Mouse (Mus musculus): ENCODE data around the gene Krtap10-4. TPM values are rescaled to one million over a fixed set of nuclear protein-coding genes. Genes with fewer than 3 reads are reported as not detected.

Gene Krtap10-4
- not detected in 2 replicates for total RNA-seq (2014; rRNA removed)
- polyA plus RNA-seq (2015; fragmentation: Nextera tagmentation; extraction: Ambion mirVana) = not detected in 2 replicates

- no peak within 1 kb of the TSS for H3K4me2 ChIP-seq (ENCODE audit: low read depth, low read length)
- no peak within 1 kb of the TSS for H3K4me3 ChIP-seq (ENCODE audit: low read length)
- no peak for DNase-seq (ENCODE audit: low spot score)
- H3K9ac ChIP-seq (replicated peaks; ENCODE audit: low read length) = no peak within 1 kb of the TSS
- 56% methylated on average over 6 of the region's 6 CpGs for WGBS
- ATAC-seq = no peak
- no peaks in the 10 kb centered on the region for H3K27me3 ChIP-seq (ENCODE audit: insufficient read depth, low read length)
- no peaks in the 10 kb centered on the region for H3K9me3 ChIP-seq (ENCODE audit: low read length)
- no peak within 1 kb of the TSS for H3K27ac ChIP-seq
- no peaks in the 10 kb centered on the region for H3K4me1 ChIP-seq (ENCODE audit: insufficient read depth, low read length)
- no peaks in the 10 kb centered on the region for H3K36me3 ChIP-seq (ENCODE audit: insufficient read depth, low read length)
- no peak for TF ChIP-seq CTCF (IDR thresholded peaks at IDR 0.05; ENCODE audit: low read depth)
Measured at GRCm38 (mm10) chr10:77826951-77827350, at the start of gene Krtap10-4. Krtap10-4 (minus strand) TSS chr10:77827095.

DNA sequence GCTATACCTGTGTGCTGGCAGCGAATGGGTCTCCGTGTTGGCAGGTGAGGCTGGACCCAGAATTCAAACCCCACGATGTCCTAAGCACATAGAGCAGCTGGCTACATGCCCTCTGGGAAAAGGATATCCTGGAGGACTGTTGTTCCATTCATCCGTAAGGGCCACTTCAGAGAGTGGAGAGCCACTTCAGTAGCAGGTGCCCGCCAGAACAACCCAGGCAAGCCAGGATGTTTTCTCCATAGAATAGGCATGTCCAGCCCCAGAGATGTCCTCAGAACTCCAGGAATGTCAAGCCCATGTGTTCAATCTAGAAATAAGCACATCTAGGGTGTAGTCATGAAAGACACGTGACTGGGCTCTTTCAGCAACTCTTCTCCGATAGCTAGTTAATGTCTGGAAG is 42.8 kb upstream of the Krtap10-4 start:
- H3K4me3 ChIP-seq (ENCODE audit: low read length) = no peak overlapping the region
- no peak overlapping the region for H3K27ac ChIP-seq
- H3K27me3 ChIP-seq (ENCODE audit: insufficient read depth, low read length) = no peaks in the 10 kb centered on the region
- ATAC-seq = no peak
- 85% methylated on average over 7 of the region's 7 CpGs for WGBS
- TF ChIP-seq CTCF (IDR thresholded peaks at IDR 0.05; ENCODE audit: low read depth) = no peak
- no peak overlapping the region for H3K4me2 ChIP-seq (ENCODE audit: low read depth, low read length)
- no peaks in the 10 kb centered on the region for H3K4me1 ChIP-seq (ENCODE audit: insufficient read depth, low read length)
- no peak for DNase-seq (ENCODE audit: low spot score)
- no peaks in the 10 kb centered on the region for H3K36me3 ChIP-seq (ENCODE audit: insufficient read depth, low read length)
- H3K9me3 ChIP-seq (ENCODE audit: low read length) = no peaks in the 10 kb centered on the region
- H3K9ac ChIP-seq (replicated peaks; ENCODE audit: low read length) = no peak overlapping the region

DNA sequence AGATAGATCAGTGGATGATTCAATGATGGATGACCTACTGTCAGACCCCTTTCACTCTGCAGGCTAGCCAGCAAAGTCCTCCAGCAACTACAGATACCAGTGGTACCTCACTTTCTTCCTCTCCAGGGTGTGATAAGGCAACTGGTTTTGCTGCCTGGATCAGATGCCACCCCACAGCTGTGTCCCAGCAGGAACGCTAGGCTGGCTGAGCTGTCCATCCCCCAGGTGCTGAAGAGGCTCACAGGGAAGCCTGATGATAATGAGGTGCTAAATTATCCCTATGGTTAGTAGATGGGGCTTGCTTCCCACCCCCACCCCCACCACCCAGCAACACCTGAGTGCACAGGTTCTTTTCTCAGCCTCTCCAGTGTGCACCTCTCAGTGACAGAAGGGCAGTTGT is 40.7 kb upstream of the Krtap10-4 start:
- no peak for TF ChIP-seq CTCF (IDR thresholded peaks at IDR 0.05; ENCODE audit: low read depth)
- Histone ChIP-seq H3K27ac (no peak overlapping the region), H3K9ac (replicated peaks; ENCODE audit: low read length) (no peak overlapping the region), H3K4me2 (ENCODE audit: low read depth, low read length) (no peak overlapping the region), H3K9me3 (ENCODE audit: low read length) (no peaks in the 10 kb centered on the region), H3K4me1 (ENCODE audit: insufficient read depth, low read length) (no peaks in the 10 kb centered on the region), H3K36me3 (ENCODE audit: insufficient read depth, low read length) (no peaks in the 10 kb centered on the region), H3K4me3 (ENCODE audit: low read length) (no peak overlapping the region), H3K27me3 (ENCODE audit: insufficient read depth, low read length) (no peaks in the 10 kb centered on the region)
- no peak for DNase-seq (ENCODE audit: low spot score)
- ATAC-seq = no peak
- WGBS = 44% methylated on average over 1 of the region's 1 CpGs

GRCm38 (mm10) chr10:77864762-77865143 is 37.9 kb upstream of the Krtap10-4 start:
- H3K27ac ChIP-seq = no peak overlapping the region
- H3K27me3 ChIP-seq (ENCODE audit: insufficient read depth, low read length) = no peaks in the 10 kb centered on the region
- H3K4me2 ChIP-seq (ENCODE audit: low read depth, low read length) = peak overlapping the region; percentile 17; the same call in 1 of the 2 replicates
- no peak for DNase-seq (ENCODE audit: low spot score)
- no peak for TF ChIP-seq CTCF (IDR thresholded peaks at IDR 0.05; ENCODE audit: low read depth)
- ATAC-seq = no peak; the same call in none of the 2 replicates
- no peak overlapping the region for H3K4me3 ChIP-seq (ENCODE audit: low read length)
- whole genome bisulfite sequencing = 45% methylated on average over 11 of the region's 11 CpGs
- no peaks in the 10 kb centered on the region for H3K4me1 ChIP-seq (ENCODE audit: insufficient read depth, low read length)
- H3K9me3 ChIP-seq (ENCODE audit: low read length) = no peaks in the 10 kb centered on the region
- no peaks in the 10 kb centered on the region for H3K36me3 ChIP-seq (ENCODE audit: insufficient read depth, low read length)
- H3K9ac ChIP-seq (replicated peaks; ENCODE audit: low read length) = no peak overlapping the region

DNA sequence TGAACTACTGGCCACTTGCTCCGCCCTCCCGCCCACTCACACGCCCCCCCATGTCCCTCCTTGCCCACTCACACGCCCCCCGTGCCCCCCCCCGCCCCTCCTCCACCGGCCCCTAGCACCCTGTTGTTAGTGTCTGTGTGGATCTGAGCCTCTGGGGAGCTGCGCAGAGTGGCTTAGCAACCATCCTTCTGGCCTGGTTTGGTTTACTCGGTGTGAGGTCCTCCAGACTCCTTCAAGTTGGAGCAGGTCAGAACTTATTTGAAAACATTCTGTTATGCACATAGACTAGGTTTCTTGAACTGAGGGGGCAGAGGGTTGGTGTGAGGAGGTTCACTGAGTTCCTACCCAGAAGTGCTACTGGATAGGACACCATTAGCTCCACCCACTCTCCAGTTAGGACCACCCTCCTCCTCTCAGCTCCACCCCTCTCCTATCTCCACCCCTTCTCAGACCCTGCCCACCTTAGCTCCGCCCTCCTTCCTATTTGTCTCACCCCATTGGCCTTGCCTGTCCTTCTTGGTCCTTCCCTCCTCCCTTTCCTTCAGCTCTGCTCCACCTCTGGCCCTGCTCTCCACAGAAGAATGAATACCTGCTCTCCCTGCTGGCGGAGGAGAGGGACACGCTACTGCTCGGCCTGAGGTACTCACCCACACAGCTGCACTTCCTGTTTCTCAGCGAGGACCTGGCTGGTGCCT is 37.3 kb upstream of the Krtap10-4 start:
- Histone ChIP-seq H3K4me1 (ENCODE audit: insufficient read depth, low read length) (no peaks in the 10 kb centered on the region), H3K27me3 (ENCODE audit: insufficient read depth, low read length) (no peaks in the 10 kb centered on the region), H3K36me3 (ENCODE audit: insufficient read depth, low read length) (no peaks in the 10 kb centered on the region), H3K9me3 (ENCODE audit: low read length) (no peaks in the 10 kb centered on the region), H3K9ac (replicated peaks; ENCODE audit: low read length) (no peak overlapping the region), H3K4me2 (ENCODE audit: low read depth, low read length) (peak overlapping the region; percentile 17; the same call in 1 of the 2 replicates), H3K27ac (no peak overlapping the region), H3K4me3 (ENCODE audit: low read length) (no peak overlapping the region)
- WGBS = 48% methylated on average over 14 of the region's 14 CpGs
- TF ChIP-seq CTCF (IDR thresholded peaks at IDR 0.05; ENCODE audit: low read depth) = no peak
- peak; percentile 39 for DNase-seq (ENCODE audit: low spot score)
- ATAC-seq = peak; percentile 83

DNA sequence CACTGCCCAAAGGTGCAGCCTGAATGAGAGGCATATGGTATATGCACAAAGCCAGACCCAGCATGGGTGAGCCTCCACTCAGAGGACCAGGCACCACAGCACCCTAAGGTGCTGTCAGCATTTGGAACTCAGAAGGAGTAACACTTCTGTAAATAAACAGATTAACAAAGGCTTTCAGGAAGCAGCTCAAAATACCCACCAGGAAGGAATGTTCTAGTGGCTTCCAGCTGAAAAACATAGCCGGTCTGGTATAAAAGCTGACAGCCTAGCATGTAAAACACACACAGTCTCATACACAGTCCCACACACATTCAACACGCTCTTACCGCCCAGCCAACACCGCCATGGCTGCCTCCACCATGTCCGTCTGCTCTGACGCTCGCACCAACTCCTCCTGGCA is 34.8 kb upstream of the Krtap10-4 start, which contains the start of gene Gm3285:
Gene Gm3285 (plus strand): TSS at position 301 of the 400 bp plus-strand sequence.
- no peak for DNase-seq (ENCODE audit: low spot score)
- TF ChIP-seq CTCF (IDR thresholded peaks at IDR 0.05; ENCODE audit: low read depth) = no peak

DNA sequence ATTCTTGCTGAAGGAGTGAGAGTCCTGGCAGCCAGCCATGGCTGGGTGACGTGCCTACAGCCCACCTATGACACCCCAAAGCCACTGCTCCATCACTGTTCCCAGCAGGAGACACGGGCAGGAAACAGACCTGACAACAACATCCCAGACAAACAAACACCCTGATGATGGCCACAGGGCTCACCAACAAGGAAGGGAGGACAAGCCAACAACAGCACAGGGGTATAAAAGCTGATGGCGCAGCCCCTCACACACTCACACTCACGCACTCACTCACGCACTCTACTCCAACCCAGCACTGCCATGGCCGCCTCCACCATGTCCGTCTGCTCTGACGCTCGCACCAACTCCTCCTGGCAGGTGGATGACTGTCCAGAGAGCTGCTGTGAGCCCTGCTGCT is 25.7 kb upstream of the Krtap10-4 start, which contains the start of gene Gm10318:
Gene Gm10318 (plus strand): TSS at position 301 of the 400 bp plus-strand sequence.
- ATAC-seq = no peak
- Histone ChIP-seq H3K36me3 (ENCODE audit: insufficient read depth, low read length) (no peaks in the 10 kb centered on the region), H3K4me1 (ENCODE audit: insufficient read depth, low read length) (no peaks in the 10 kb centered on the region), H3K27me3 (ENCODE audit: insufficient read depth, low read length) (no peaks in the 10 kb centered on the region), H3K4me3 (ENCODE audit: low read length) (no peak within 1 kb of the TSS), H3K9me3 (ENCODE audit: low read length) (no peaks in the 10 kb centered on the region), H3K4me2 (ENCODE audit: low read depth, low read length) (no peak within 1 kb of the TSS), H3K27ac (no peak within 1 kb of the TSS), H3K9ac (replicated peaks; ENCODE audit: low read length) (no peak within 1 kb of the TSS)
- no peak for DNase-seq (ENCODE audit: low spot score)
- 66% methylated on average over 9 of the region's 9 CpGs for WGBS
- TF ChIP-seq CTCF (IDR thresholded peaks at IDR 0.05; ENCODE audit: low read depth) = no peak

More for the DNA sequence above, 34.8 kb upstream of the Krtap10-4 start, which contains the start of gene Gm3285:
- Histone ChIP-seq H3K27ac (no peak within 1 kb of the TSS), H3K4me2 (ENCODE audit: low read depth, low read length) (no peak within 1 kb of the TSS), H3K4me1 (ENCODE audit: insufficient read depth, low read length) (no peaks in the 10 kb centered on the region), H3K36me3 (ENCODE audit: insufficient read depth, low read length) (no peaks in the 10 kb centered on the region), H3K27me3 (ENCODE audit: insufficient read depth, low read length) (no peaks in the 10 kb centered on the region), H3K9me3 (ENCODE audit: low read length) (no peaks in the 10 kb centered on the region), H3K9ac (replicated peaks; ENCODE audit: low read length) (no peak within 1 kb of the TSS), H3K4me3 (ENCODE audit: low read length) (no peak within 1 kb of the TSS)
- WGBS = 38% methylated on average over 7 of the region's 7 CpGs
- no peak for ATAC-seq

Data from hindbrain, postnatal 0 days (tissue).